Mouse (Mus musculus) midbrain, embryonic 15.5 days (tissue): ENCODE measurements around the gene Pla2g2d. TPM values are rescaled to one million over a fixed set of nuclear protein-coding genes. Genes with fewer than 3 reads are reported as not detected.

Experiments
- polyA plus RNA-seq: library from polyadenylated mRNA; unstranded; fragments of >200 nt; fragmentation: Nextera tagmentation; extraction: Ambion mirVana; gene quantifications from 2 replicates; pipeline ENCODE4 v1.2.1, GENCODE M21; 2015

The Pla2g2d gene
- polyA plus RNA-seq, 1 experiment from 2014 or later, result 0.10 TPM

Other genes with a start within 250 kb of the Pla2g2d start
- gene Vwa5b1, start 139.9 kb upstream of the Pla2g2d start, polyA plus RNA-seq, result 1.9 and 2.4 TPM in 2 replicates
- gene Pla2g2c, start 50.9 kb upstream of the Pla2g2d start, polyA plus RNA-seq, result 0.74 and 1.1 TPM in 2 replicates
- 4.3 and 4.7 TPM in 2 replicates for gene Ubxn10, start 38.6 kb upstream of the Pla2g2d start, polyA plus RNA-seq
- gene Pla2g2f, start 18.1 kb upstream of the Pla2g2d start, polyA plus RNA-seq, result 0.06 and 0.13 TPM in 2 replicates
- gene Pla2g5, start 87.7 kb downstream of the Pla2g2d start, polyA plus RNA-seq, result 0.46 and 0.75 TPM in 2 replicates
- not detected in 2 replicates for gene Gm13030, start 98.2 kb downstream of the Pla2g2d start, polyA plus RNA-seq
- gene Pla2g2e, start 102.2 kb downstream of the Pla2g2d start, polyA plus RNA-seq, result not detected in 2 replicates
- gene Otud3, start 138.2 kb downstream of the Pla2g2d start, polyA plus RNA-seq, result 2.4 and 2.8 TPM in 2 replicates
- 0.58 TPM in 1 of 2 replicates, not detected in the other for gene Rnf186, start 191.4 kb downstream of the Pla2g2d start, polyA plus RNA-seq
- gene Tmco4, start 197.2 kb downstream of the Pla2g2d start, polyA plus RNA-seq, result 0.64 and 0.75 TPM in 2 replicates